ENCODE assay signal across 7 mouse cellular contexts in the genomic region with DNA sequence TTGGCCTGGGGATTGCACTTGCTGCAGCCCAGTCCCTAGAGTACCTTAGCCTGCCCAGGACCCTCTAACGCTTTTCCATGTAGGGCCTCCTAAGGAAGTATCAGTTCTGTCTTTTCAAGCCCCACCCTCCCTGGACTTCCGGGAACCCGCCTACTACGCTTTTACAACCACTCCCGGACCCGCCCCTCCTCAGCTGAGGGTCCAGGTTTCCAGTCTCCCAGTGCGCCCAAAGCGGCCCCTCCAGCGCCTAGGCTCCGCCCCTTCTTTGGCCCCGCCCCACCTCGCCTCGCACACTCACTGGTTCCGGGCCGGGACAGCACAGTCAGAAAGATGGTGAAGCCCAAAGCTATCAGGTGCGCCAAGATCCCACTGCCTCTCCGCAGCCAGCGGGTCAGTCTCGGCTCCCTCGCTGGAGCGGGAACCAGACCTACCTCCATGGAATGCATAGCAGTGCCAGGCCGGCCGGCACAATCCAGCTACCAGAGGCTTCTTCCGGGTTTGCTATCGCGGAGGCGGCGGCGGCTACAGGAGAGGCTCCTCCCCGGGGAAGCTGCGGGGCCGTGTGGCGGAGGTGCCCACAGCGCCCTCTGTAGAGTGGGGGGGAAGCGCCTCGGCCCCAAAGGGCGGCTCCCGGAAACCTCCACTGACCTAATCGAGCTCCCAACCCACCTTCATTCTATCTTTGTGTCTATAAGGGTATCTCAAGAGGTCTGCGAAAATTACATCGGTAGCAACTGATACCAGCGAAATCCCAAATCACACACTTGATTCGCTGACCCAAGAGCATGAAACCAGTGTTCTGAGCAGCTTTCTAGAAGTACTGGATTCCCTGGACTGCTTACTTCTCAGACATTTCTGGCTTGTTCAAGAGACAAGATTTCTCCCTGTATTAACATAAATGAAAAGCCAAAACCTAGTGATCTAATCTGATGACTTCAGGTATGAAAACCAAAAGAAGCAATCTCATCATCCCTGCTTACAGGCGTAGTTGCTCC. TPM values are rescaled to one million over a fixed set of nuclear protein-coding genes. Genes with fewer than 3 reads are reported as not detected.
A peak's percentile ranks its signal among the peaks of the same experiment; 100 is the strongest.
DNase-seq lines count a peak whose midpoint lies in the region; ATAC-seq and TF ChIP-seq lines count a peak whose summit lies in the region.

A gene (minus strand): TSS at position 884 of the 995 bp plus-strand sequence.

- H3K27ac ChIP-seq in embryonic facial prominence, embryonic 10.5 days (replicated peaks): peak within 1 kb of the TSS; percentile 84
- peak within 1 kb of the TSS; percentile 94 for H3K27ac ChIP-seq in intestine, postnatal 0 days (ENCODE audit: low read depth, low read length)
- peak within 1 kb of the TSS; percentile 89 for H3K27ac ChIP-seq in midbrain, embryonic 10.5 days (replicated peaks)

- H3K4me3 ChIP-seq in embryonic facial prominence, embryonic 10.5 days: peak within 1 kb of the TSS; percentile 73
- H3K4me3 ChIP-seq in intestine, postnatal 0 days (ENCODE audit: low read depth, low read length): peak within 1 kb of the TSS; percentile 71
- peak within 1 kb of the TSS; percentile 70 for H3K4me3 ChIP-seq in midbrain, embryonic 10.5 days

- ATAC-seq in intestine, postnatal 0 days: peak; percentile 93

- H3K9me3 ChIP-seq in embryonic facial prominence, embryonic 10.5 days: no peaks in the 10 kb centered on the region
- H3K9me3 ChIP-seq in intestine, postnatal 0 days (ENCODE audit: control insufficient read depth): no peaks in the 10 kb centered on the region
- no peaks in the 10 kb centered on the region for H3K9me3 ChIP-seq in midbrain, embryonic 10.5 days (replicated peaks)

- peaks cover 53% of the 10 kb centered on the region for H3K36me3 ChIP-seq in embryonic facial prominence, embryonic 10.5 days (replicated peaks)
- peaks cover 24% of the 10 kb centered on the region; the same call in 1 of the 2 replicates for H3K36me3 ChIP-seq in intestine, postnatal 0 days (ENCODE audit: control insufficient read depth, insufficient read depth)
- peaks cover 54% of the 10 kb centered on the region for H3K36me3 ChIP-seq in midbrain, embryonic 10.5 days

- 3% methylated on average over 44 of the region's 44 CpGs for WGBS in embryonic facial prominence, embryonic 10.5 days
- WGBS in intestine, postnatal 0 days: 2% methylated on average over 44 of the region's 44 CpGs
- WGBS in midbrain, embryonic 10.5 days: 4% methylated on average over 44 of the region's 44 CpGs

- intact Hi-C loops in left cerebral cortex, postnatal 36 days (cut with DNase I): no loop called here

- peak; percentile 96 for DNase-seq in adrenal gland, postnatal 14 days
- DNase-seq in embryonic facial prominence, embryonic 10.5 days (ENCODE audit: low spot score): peak; percentile 94
- peak; percentile 27 for DNase-seq in gonadal fat pad, adult 2 months (ENCODE audit: low read depth)
- peak; percentile 89 to 90 for DNase-seq in left cerebral cortex, postnatal 36 days (ENCODE audit: low spot score in 2 of 2)
- DNase-seq in midbrain, embryonic 10.5 days (ENCODE audit: low spot score): peak; percentile 93
- peak; percentile 82 for DNase-seq in right cerebral cortex, postnatal 4 days

- peaks cover 65% of the 10 kb centered on the region for H3K4me1 ChIP-seq in embryonic facial prominence, embryonic 10.5 days
- H3K4me1 ChIP-seq in intestine, postnatal 0 days (replicated peaks; ENCODE audit: control insufficient read depth, insufficient read depth, low read length): no peaks in the 10 kb centered on the region
- H3K4me1 ChIP-seq in midbrain, embryonic 10.5 days: peaks cover 60% of the 10 kb centered on the region

- no peaks in the 10 kb centered on the region for H3K27me3 ChIP-seq in embryonic facial prominence, embryonic 10.5 days (replicated peaks; ENCODE audit: low read depth, poor library complexity, severe bottlenecking)
- no peaks in the 10 kb centered on the region for H3K27me3 ChIP-seq in intestine, postnatal 0 days (replicated peaks; ENCODE audit: control insufficient read depth, insufficient read depth, low read length)
- H3K27me3 ChIP-seq in midbrain, embryonic 10.5 days (ENCODE audit: low read depth, poor library complexity, severe bottlenecking): no peaks in the 10 kb centered on the region

- peak; percentile 87 for TF ChIP-seq CTCF in intestine, postnatal 0 days (IDR thresholded peaks at IDR 0.05; ENCODE audit: low read depth)

- peak within 1 kb of the TSS; percentile 69 for H3K4me2 ChIP-seq in intestine, postnatal 0 days (replicated peaks; ENCODE audit: low read depth)

- peak within 1 kb of the TSS; percentile 70 for H3K9ac ChIP-seq in intestine, postnatal 0 days (ENCODE audit: low read depth, low read length)

RNA-seq across cellular contexts. Expression of the gene that starts here (rescaled TPM):
- 5.7 and 9.6 TPM in 2 replicates for total RNA-seq in adrenal gland, postnatal 14 days (2021)
- polyA plus RNA-seq in embryonic facial prominence, embryonic 10.5 days (2016; fragmentation: Nextera tagmentation; extraction: Ambion mirVana): 3.1 and 3.4 TPM in 2 replicates
- 9.1 and 9.6 TPM in 2 replicates for polyA plus RNA-seq in gonadal fat pad, adult 2 months (2012; rRNA removed)
- polyA plus RNA-seq in intestine, postnatal 0 days (2015; fragmentation: Nextera tagmentation; extraction: Ambion mirVana): 6.3 and 6.7 TPM in 2 replicates
- 10 to 100 TPM; 15.0 to 21.4 TPM for total RNA-seq in left cerebral cortex, postnatal 36 days (2021)
- polyA plus RNA-seq in midbrain, embryonic 10.5 days (2016; fragmentation: Nextera tagmentation; extraction: Ambion mirVana): 4.9 and 5.0 TPM in 2 replicates

Comparison
In these comparisons a context has a peak if more than half of its experiments do, and no peak if none do; other contexts are left out.
1. Peak in every context shown above with its lines: DNase-seq, ATAC-seq, H3K4me3 ChIP-seq and H3K27ac ChIP-seq.
2. DNase-seq: peak in every context shown above with its lines; median percentile 96 in adrenal gland, postnatal 14 days; 94 in embryonic facial prominence, embryonic 10.5 days; 93 in midbrain, embryonic 10.5 days; 90 in left cerebral cortex, postnatal 36 days; 82 in right cerebral cortex, postnatal 4 days; 27 in gonadal fat pad, adult 2 months.